Mouse (Mus musculus) adrenal gland, postnatal 25 days (tissue): ENCODE measurements around the gene Sh3gl3. TPM values are rescaled to one million over a fixed set of nuclear protein-coding genes. Genes with fewer than 3 reads are reported as not detected.
A peak's percentile ranks its signal among the peaks of the same experiment; 100 is the strongest.

ENCODE experiments used
- DNase-seq: peaks from one replicate; pipeline ENCODE4 v3.0.0; 2021; ENCODE audit warnings: mixed read lengths
- total RNA-seq: library from RNA; stranded (reverse); gene quantifications from 2 replicates; pipeline ENCODE4 v1.2.3, GENCODE M21; 2021

Sh3gl3 gene
- total RNA-seq, 1 experiment from 2014 or later: 8.9 TPM

DNA sequence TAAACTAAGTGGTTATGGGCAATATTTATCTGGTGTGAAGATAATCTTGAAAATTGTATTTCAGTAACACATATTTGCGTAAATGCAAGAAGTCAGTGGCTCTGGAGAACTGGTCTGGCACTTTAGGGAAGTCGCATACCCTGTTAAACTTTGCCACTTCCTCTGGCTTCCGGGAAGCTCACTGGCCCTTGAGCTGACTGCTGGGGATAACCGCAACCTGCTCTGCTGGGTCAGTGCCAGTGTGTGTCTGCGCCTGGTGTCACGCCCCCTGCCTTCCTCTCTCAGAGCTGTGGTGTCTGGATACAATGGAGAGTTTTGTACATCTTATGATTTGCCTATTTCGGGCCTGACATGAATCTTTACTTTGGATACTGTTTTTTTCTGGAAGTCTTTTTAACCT is 119.8 kb downstream of the Sh3gl3 start:
- no peak for DNase-seq

DNA sequence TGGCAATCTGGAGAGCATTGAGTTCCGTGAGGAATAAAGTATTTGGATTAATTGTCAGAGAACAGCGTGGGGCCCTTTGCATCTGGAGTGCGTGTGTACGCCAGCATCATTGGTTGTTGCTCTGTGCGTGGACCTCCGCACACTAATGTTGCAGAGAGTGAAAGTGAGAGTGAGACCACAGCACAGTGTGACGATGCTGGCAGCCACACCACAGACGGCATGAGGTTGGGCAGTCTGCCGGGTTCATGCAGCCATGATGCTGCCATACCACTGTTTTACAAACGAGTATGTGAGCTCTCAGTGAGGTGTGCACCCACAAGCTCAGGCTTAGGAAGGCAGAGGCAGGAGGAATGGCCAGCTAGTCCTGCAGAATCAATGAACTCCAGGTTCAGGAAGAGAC is 120.4 kb downstream of the Sh3gl3 start:
- no peak for DNase-seq

DNA sequence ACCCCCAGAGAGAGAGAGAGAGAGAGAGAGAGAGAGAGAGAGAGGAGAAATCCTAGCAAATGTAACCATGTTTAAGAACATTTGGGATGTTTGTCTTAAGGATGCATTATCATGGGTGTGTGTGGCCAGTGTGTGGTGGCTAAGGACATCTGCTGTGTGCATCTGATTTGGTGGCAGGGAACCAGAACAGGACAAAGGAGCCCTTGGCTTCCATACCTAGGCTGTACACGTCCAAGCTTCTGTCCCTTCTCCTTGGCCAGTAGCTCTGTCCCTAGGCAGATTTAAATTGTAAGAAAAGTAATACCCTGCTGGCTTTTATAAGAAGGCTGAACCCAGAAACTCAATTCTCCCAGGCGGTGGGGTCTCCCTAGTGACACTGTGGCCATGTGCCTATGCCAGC is 121.0 kb downstream of the Sh3gl3 start:
- no peak for DNase-seq

DNA sequence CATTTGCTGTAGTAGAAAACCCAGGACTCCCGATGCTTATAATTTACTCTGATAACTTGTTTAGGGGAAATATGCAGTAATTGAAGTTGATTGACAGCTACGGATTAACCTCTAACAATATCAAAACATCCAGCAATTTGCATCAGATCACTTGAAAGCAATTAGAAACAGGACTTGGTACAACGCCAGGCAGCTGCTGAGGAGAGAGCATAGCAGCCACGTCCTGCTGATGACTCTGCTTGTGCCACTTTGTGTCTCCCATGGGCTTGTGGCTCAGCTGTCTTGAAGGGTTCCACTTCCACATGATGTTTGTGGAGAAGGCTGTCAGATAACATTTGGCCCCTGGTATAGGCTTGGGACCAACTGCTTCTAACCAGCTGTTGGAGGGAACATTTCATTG is 134.8 kb downstream of the Sh3gl3 start:
- no peak for DNase-seq

GRCm38 (mm10) chr7:82318515-82318914 is 144.9 kb downstream of the Sh3gl3 start:
- DNase-seq: no peak

GRCm38 (mm10) chr7:82326616-82327015 is 153.0 kb downstream of the Sh3gl3 start:
- DNase-seq: no peak

- no peak for DNase-seq
Observed at GRCm38 (mm10) chr7:82327201-82327600, 153.6 kb downstream of the Sh3gl3 start.

DNA sequence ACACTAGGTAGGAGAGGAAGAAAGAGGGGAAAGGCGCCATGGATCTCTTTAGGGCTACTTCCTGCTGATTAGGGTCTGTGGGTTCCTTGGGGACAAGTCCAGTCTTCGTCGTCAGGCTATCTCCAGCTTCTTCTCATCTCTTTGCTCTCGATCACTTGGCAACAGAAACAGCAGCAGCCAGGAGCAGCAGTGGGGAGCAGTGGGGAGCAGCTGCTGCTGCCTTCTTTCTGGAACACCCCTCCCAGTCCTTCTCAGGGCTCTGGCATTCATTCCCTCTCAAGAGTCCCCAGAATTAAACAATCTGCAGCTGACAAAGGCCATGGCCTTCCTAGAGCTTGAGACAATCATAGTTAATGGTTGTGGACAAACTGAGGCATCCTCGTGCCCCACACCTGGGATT is 154.2 kb downstream of the Sh3gl3 start:
- no peak for DNase-seq

GRCm38 (mm10) chr7:82329831-82330230 is 156.2 kb downstream of the Sh3gl3 start:
- no peak for DNase-seq

- no peak for DNase-seq
Observed at GRCm38 (mm10) chr7:82330860-82331259, 157.2 kb downstream of the Sh3gl3 start.

- DNase-seq: no peak
Observed at GRCm38 (mm10) chr7:82334000-82334399, 160.4 kb downstream of the Sh3gl3 start.

DNA sequence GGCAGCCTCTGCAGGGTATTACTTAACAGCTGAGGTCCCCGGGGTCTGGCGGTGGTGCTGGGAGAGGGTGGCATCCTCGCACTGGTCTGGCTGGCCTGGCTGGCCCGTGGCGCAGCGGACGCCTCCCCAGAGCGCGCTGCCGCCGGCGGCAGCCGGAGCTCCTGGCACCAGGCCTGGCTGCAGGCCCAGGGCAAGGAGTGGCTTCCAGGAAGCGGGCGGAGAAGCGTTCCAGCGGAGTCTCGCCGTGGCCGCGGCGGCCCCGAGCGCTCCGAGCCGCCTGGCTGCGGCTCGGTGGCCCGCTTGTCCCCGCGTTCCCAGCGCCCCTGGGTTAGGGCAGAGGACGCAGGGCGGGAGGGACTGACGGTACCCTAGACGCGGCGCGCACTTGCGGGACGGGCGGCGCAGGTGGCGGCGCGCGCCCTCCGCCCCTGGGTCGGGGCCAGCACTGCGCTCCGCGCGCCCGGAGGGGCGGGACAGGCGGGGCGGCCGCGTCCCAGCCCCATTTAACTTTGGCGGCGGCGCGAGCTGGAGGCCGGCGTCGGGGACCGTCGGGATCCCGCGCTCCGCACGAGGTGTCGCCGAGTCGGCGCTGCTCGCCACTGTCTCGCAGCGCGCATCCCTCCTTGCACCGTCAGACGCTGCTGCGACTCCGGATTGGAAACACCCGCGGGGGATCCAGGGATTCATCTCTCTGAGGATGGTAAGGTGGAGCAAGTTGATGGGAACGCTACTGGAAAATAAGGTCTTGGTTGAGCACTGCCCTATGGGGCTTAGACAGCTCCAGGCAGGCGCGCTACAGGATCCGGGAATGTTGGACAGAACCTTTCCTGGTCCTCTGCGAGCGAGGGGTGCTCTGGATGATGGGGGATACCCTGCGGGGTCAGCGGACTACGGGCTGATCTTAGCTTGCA is 161.8 kb downstream of the Sh3gl3 start, which contains the start of gene Adamtsl3:
Gene Adamtsl3, plus strand, starts transcription at position 484 of the 911 bp plus-strand sequence.
- DNase-seq: peak; percentile 53

DNA sequence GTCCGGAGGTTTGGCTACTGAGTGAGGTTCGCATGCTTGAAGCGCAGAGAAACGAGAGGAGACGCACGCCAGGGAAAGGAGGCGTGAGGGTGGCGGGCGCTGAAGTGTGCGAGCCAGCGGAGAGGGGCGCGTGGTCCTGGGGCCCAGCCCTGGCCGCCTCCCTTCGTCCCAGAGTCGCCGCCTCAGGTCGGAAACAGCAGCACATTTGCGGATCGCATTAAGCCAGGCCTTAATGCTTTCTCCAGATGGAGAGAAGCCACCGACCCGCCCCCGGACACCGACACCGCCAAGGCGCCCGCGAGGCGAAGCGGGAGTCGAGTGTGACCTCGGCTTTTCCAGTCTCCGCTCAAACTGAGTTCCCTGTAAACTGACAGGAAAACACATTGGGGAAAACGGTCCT is 162.5 kb downstream of the Sh3gl3 start:
- peak; percentile 30 for DNase-seq

- DNase-seq: no peak
Observed at GRCm38 (mm10) chr7:82338121-82338520, 164.5 kb downstream of the Sh3gl3 start.

DNA sequence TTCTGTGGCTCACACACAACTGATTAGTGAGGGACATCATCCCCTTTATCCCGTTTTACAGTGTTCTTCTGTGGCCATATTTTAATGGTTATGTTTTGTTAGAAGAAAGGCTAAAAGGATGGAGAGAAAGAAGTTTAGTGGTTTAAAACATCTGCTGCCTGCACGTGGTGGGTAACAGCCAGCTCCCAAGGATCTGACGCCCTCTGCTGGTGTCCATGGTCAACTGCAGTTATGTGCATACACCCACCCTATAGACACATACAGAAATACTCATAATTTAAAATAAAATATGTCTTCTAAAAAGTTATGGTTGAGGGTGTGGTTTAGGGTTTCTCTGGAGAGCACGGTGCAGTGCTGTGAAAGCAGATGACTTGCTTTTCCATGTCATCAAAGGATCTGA is 164.9 kb downstream of the Sh3gl3 start:
- DNase-seq: no peak

GRCm38 (mm10) chr7:82339214-82339613 is 165.6 kb downstream of the Sh3gl3 start:
- DNase-seq: no peak

DNA sequence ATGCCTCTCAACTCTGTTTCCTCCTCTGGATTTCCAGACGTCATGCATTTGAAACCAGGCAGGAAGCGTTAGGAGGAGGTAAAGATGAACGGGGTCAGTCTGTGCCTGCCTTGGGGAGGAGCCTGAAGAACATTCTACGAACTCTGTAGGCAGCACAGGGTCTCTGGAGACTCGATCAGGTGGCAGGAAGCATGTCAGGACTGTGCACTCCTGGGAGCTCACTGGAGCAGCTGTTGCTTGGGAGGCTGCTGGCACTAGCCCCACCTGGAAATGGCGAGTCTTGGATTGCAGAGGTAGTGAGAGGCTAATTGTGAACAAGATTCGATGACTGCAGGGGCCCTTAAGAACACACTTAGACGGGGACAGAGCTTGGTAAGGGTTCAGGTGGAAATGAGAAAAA is 167.8 kb downstream of the Sh3gl3 start:
- no peak for DNase-seq

- DNase-seq: no peak
Observed at GRCm38 (mm10) chr7:82346706-82347105, 173.1 kb downstream of the Sh3gl3 start.

- no peak for DNase-seq
Observed at GRCm38 (mm10) chr7:82349796-82350195, 176.2 kb downstream of the Sh3gl3 start.

- DNase-seq: no peak
Observed at GRCm38 (mm10) chr7:82350421-82350820, 176.8 kb downstream of the Sh3gl3 start.
